Mouse (Mus musculus): Measurements from ENCODE around the gene Cnn1. TPM values are rescaled to one million over a fixed set of nuclear protein-coding genes. Genes with fewer than 3 reads are reported as not detected.

Gene Cnn1
- polyA plus RNA-seq, 1 experiment from 2014 or later: 1.1 TPM

DNA sequence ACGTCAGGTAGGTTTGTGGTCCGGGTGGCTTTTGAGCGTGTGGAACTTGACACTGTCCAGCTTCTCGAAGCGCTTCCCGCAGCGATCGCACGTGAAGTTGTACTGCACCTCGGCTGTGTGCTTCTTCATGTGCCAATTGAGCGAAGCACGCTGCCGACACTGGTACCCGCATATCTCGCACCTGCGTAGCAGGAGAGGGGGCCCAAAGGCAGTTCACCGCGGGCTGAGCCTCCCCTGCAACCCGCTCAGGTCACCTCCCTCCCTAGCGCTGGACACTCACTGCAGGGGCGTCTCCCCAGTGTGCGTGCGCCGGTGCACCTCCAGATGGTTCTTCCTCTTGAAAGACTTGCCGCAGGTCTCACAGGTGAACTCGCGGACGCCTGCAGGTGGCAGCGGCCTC, 43.3 kb upstream of the Cnn1 start:
- Histone ChIP-seq H3K4me3 (replicated peaks; ENCODE audit: low read length) (no peak overlapping the region), H3K27me3 (ENCODE audit: control insufficient read depth, insufficient read depth, low read length) (no peaks in the 10 kb centered on the region), H3K27ac (no peak overlapping the region), H3K36me3 (replicated peaks; ENCODE audit: control insufficient read depth, insufficient read depth) (peaks cover 37% of the 10 kb centered on the region), H3K9ac (no peak overlapping the region), H3K4me1 (replicated peaks; ENCODE audit: control insufficient read depth, insufficient read depth, low read length) (peaks cover 8% of the 10 kb centered on the region; the same call in 1 of the 2 replicates), H3K4me2 (replicated peaks) (no peak overlapping the region), H3K9me3 (ENCODE audit: control insufficient read depth, low read length) (no peaks in the 10 kb centered on the region)
- WGBS: 39% methylated on average over 29 of the region's 29 CpGs
- DNase-seq (ENCODE audit: low spot score) (no peak), ATAC-seq (ENCODE audit: low FRiP score) (no peak)

GRCm38 (mm10) chr9:22056303-22056910, 42.6 kb upstream of the Cnn1 start:
- no peak overlapping the region for H3K27ac ChIP-seq
- DNase-seq (ENCODE audit: low spot score) (no peak), ATAC-seq (ENCODE audit: low FRiP score) (no peak)
- H3K4me1 ChIP-seq (replicated peaks; ENCODE audit: control insufficient read depth, insufficient read depth, low read length): peaks cover 8% of the 10 kb centered on the region; the same call in 1 of the 2 replicates
- H3K36me3 ChIP-seq (replicated peaks; ENCODE audit: control insufficient read depth, insufficient read depth): peaks cover 43% of the 10 kb centered on the region
- H3K4me2 ChIP-seq (replicated peaks): no peak overlapping the region
- 76% methylated on average over 9 of the region's 9 CpGs for WGBS
- no peaks in the 10 kb centered on the region for H3K27me3 ChIP-seq (ENCODE audit: control insufficient read depth, insufficient read depth, low read length)
- no peaks in the 10 kb centered on the region for H3K9me3 ChIP-seq (ENCODE audit: control insufficient read depth, low read length)
- no peak overlapping the region for H3K9ac ChIP-seq
- H3K4me3 ChIP-seq (replicated peaks; ENCODE audit: low read length): no peak overlapping the region

DNA sequence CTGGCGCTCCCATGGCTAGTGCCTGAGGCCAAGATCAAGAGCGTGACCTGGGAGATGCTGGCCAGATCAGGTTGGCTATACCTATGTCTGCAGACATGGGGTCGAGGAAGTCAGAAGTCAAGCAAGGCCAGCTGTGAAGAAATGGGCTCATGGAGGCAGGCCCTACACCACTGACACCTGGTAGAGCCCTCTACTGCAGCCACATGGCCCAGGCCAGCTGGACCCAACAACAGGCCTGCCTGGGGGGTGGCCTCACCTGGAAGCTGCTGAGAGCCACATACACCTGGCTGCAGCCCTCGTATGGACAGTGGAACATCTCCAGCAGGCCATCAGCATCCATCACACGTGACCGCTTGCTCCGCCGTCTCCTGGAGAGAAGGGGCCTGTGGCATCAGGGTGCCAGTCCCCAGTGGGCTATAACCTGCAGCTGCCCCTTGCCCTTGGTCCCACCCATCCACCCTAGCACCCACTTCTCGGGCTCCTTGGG, 41.9 kb upstream of the Cnn1 start:
- no peak overlapping the region for H3K4me3 ChIP-seq (replicated peaks; ENCODE audit: low read length)
- H3K9ac ChIP-seq: no peak overlapping the region
- ATAC-seq (ENCODE audit: low FRiP score) (no peak), DNase-seq (ENCODE audit: low spot score) (no peak)
- H3K4me1 ChIP-seq (replicated peaks; ENCODE audit: control insufficient read depth, insufficient read depth, low read length): peaks cover 8% of the 10 kb centered on the region; the same call in 1 of the 2 replicates
- no peaks in the 10 kb centered on the region for H3K9me3 ChIP-seq (ENCODE audit: control insufficient read depth, low read length)
- WGBS: 94% methylated on average over 9 of the region's 9 CpGs
- no peak overlapping the region for H3K27ac ChIP-seq
- peaks cover 50% of the 10 kb centered on the region for H3K36me3 ChIP-seq (replicated peaks; ENCODE audit: control insufficient read depth, insufficient read depth)
- no peak overlapping the region for H3K4me2 ChIP-seq (replicated peaks)
- no peaks in the 10 kb centered on the region for H3K27me3 ChIP-seq (ENCODE audit: control insufficient read depth, insufficient read depth, low read length)

DNA sequence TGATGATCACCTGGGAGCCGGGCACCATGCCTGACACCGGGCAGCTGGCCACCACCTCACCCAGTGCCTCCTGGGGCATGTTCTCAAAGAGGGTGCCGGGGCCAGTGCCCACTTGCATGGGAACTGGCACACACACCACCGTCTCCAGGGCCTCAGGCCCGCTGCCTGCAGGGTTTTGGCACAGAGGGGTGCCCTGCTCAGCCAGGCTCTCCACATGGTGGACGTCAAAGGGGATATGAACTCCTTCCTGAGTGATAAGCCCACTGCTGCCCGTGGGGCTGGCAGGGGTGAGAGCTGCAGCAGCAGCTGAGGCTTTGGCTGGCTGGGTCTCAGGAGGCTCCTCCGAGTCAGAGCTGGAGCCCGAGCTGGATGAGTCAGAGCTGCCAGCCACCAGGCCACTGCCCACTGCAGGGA, 41.0 kb upstream of the Cnn1 start:
- Histone ChIP-seq H3K36me3 (replicated peaks; ENCODE audit: control insufficient read depth, insufficient read depth) (peaks cover 60% of the 10 kb centered on the region), H3K9me3 (ENCODE audit: control insufficient read depth, low read length) (no peaks in the 10 kb centered on the region), H3K27ac (no peak overlapping the region), H3K4me1 (replicated peaks; ENCODE audit: control insufficient read depth, insufficient read depth, low read length) (peaks cover 8% of the 10 kb centered on the region; the same call in 1 of the 2 replicates), H3K9ac (no peak overlapping the region), H3K4me3 (replicated peaks; ENCODE audit: low read length) (no peak overlapping the region), H3K4me2 (replicated peaks) (no peak overlapping the region), H3K27me3 (ENCODE audit: control insufficient read depth, insufficient read depth, low read length) (no peaks in the 10 kb centered on the region)
- DNase-seq (ENCODE audit: low spot score) (no peak), ATAC-seq (ENCODE audit: low FRiP score) (no peak)
- WGBS: 79% methylated on average over 9 of the region's 9 CpGs

DNA sequence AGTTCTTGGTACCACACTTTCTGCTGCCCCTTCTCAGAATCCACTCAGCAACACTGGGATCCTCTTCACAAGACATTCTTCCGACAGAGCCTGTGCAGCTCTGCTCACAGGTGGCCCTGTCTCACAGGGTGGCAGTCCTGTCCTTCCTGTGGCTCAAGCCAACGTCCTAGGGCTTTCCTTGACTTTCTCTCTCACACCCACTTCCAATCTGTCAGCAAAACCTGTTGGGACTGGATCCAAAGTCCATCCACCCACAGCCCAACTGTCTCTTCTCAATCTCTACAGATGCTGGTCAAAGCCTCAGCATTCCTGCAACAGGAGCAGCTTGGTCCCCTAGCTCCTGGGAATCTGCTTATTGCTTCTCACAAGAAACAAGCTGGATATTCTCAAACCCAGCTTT, 37.7 kb upstream of the Cnn1 start:
- H3K4me1 ChIP-seq (replicated peaks; ENCODE audit: control insufficient read depth, insufficient read depth, low read length): no peaks in the 10 kb centered on the region
- peaks cover 89% of the 10 kb centered on the region for H3K36me3 ChIP-seq (replicated peaks; ENCODE audit: control insufficient read depth, insufficient read depth)
- H3K9me3 ChIP-seq (ENCODE audit: control insufficient read depth, low read length): no peaks in the 10 kb centered on the region
- no peaks in the 10 kb centered on the region for H3K27me3 ChIP-seq (ENCODE audit: control insufficient read depth, insufficient read depth, low read length)
- no peak overlapping the region for H3K4me3 ChIP-seq (replicated peaks; ENCODE audit: low read length)
- H3K4me2 ChIP-seq (replicated peaks): no peak overlapping the region
- no peak for ATAC-seq (ENCODE audit: low FRiP score)
- H3K9ac ChIP-seq: no peak overlapping the region
- 86% methylated on average over 2 of the region's 2 CpGs for WGBS
- no peak overlapping the region for H3K27ac ChIP-seq
- DNase-seq (ENCODE audit: low spot score): no peak

GRCm38 (mm10) chr9:22064341-22064740, 34.7 kb upstream of the Cnn1 start:
- no peak overlapping the region for H3K4me2 ChIP-seq (replicated peaks)
- ATAC-seq (ENCODE audit: low FRiP score): no peak
- H3K9ac ChIP-seq: no peak overlapping the region
- H3K4me1 ChIP-seq (replicated peaks; ENCODE audit: control insufficient read depth, insufficient read depth, low read length): no peaks in the 10 kb centered on the region
- no peak for DNase-seq (ENCODE audit: low spot score)
- peaks cover 83% of the 10 kb centered on the region for H3K36me3 ChIP-seq (replicated peaks; ENCODE audit: control insufficient read depth, insufficient read depth)
- H3K27ac ChIP-seq: no peak overlapping the region
- no peaks in the 10 kb centered on the region for H3K27me3 ChIP-seq (ENCODE audit: control insufficient read depth, insufficient read depth, low read length)
- WGBS: 97% methylated on average over 3 of the region's 3 CpGs
- no peak overlapping the region for H3K4me3 ChIP-seq (replicated peaks; ENCODE audit: low read length)
- no peaks in the 10 kb centered on the region for H3K9me3 ChIP-seq (ENCODE audit: control insufficient read depth, low read length)

GRCm38 (mm10) chr9:22065642-22066041, 33.4 kb upstream of the Cnn1 start:
- Histone ChIP-seq H3K9me3 (ENCODE audit: control insufficient read depth, low read length) (no peaks in the 10 kb centered on the region), H3K27me3 (ENCODE audit: control insufficient read depth, insufficient read depth, low read length) (no peaks in the 10 kb centered on the region), H3K4me2 (replicated peaks) (no peak overlapping the region), H3K4me1 (replicated peaks; ENCODE audit: control insufficient read depth, insufficient read depth, low read length) (peaks cover 8% of the 10 kb centered on the region), H3K4me3 (replicated peaks; ENCODE audit: low read length) (no peak overlapping the region), H3K9ac (no peak overlapping the region), H3K36me3 (replicated peaks; ENCODE audit: control insufficient read depth, insufficient read depth) (peaks cover 75% of the 10 kb centered on the region), H3K27ac (no peak overlapping the region)
- WGBS: 95% methylated on average over 11 of the region's 11 CpGs
- DNase-seq (ENCODE audit: low spot score) (no peak), ATAC-seq (ENCODE audit: low FRiP score) (no peak)

DNA sequence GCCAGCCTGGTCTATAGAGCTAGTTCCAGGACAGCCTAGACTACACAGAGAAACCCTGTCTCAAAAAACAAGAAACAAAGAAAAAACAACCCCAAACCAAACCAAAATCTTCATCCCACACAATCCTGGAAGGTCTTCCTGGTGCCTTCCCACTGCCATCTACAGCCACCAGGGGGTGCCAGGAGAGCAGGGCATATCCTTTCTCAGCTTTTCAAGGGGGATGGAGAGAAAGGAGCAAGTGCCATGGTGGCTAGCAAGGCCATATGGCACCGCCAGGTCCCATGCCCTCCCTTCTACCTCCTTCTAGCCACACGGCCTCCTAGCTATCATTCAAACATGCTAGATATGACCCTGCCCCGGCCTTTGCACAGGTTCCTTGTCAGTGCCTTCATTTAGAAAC, 32.6 kb upstream of the Cnn1 start:
- DNase-seq (ENCODE audit: low spot score): no peak
- H3K36me3 ChIP-seq (replicated peaks; ENCODE audit: control insufficient read depth, insufficient read depth): peaks cover 67% of the 10 kb centered on the region
- 92% methylated on average over 3 of the region's 3 CpGs for WGBS

GRCm38 (mm10) chr9:22067195-22067594, 31.8 kb upstream of the Cnn1 start:
- DNase-seq (ENCODE audit: low spot score) (no peak), ATAC-seq (ENCODE audit: low FRiP score) (no peak)
- Histone ChIP-seq H3K27me3 (ENCODE audit: control insufficient read depth, insufficient read depth, low read length) (no peaks in the 10 kb centered on the region), H3K9me3 (ENCODE audit: control insufficient read depth, low read length) (no peaks in the 10 kb centered on the region), H3K36me3 (replicated peaks; ENCODE audit: control insufficient read depth, insufficient read depth) (peaks cover 59% of the 10 kb centered on the region), H3K4me3 (replicated peaks; ENCODE audit: low read length) (no peak overlapping the region), H3K4me2 (replicated peaks) (no peak overlapping the region), H3K4me1 (replicated peaks; ENCODE audit: control insufficient read depth, insufficient read depth, low read length) (peaks cover 12% of the 10 kb centered on the region), H3K27ac (no peak overlapping the region), H3K9ac (no peak overlapping the region)
- WGBS: 79% methylated on average over 5 of the region's 5 CpGs

More for the DNA sequence above, 32.6 kb upstream of the Cnn1 start:
- no peak overlapping the region for H3K4me3 ChIP-seq (replicated peaks; ENCODE audit: low read length)
- H3K27ac ChIP-seq: no peak overlapping the region
- H3K27me3 ChIP-seq (ENCODE audit: control insufficient read depth, insufficient read depth, low read length): no peaks in the 10 kb centered on the region
- no peak overlapping the region for H3K9ac ChIP-seq
- H3K9me3 ChIP-seq (ENCODE audit: control insufficient read depth, low read length): no peaks in the 10 kb centered on the region
- H3K4me2 ChIP-seq (replicated peaks): no peak overlapping the region
- H3K4me1 ChIP-seq (replicated peaks; ENCODE audit: control insufficient read depth, insufficient read depth, low read length): peaks cover 8% of the 10 kb centered on the region
- no peak for ATAC-seq (ENCODE audit: low FRiP score)

Data from hindbrain, embryonic 14.5 days (tissue).